In the genomic region with DNA sequence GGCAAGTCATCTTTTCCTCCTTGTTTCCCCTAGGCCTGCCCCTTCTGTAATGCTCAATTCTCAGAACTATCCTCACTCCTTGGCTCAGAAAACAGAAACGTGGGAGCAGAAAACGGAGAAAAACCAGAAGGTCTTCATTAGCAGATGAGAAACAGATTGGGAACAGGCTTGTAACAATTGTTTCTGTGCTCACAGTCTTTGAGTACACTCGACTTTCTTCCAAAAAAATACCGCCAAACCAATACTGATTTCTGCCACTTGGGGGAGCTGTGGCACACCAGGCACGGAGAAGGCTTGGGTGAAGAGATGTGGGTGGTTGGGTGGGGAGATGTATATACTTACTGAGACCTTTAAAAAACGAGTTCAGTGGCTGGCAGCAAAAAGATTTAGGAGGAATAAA, we compare ENCODE assay signal across 9 mouse cellular contexts.
A peak's percentile ranks its signal among the peaks of the same experiment; 100 is the strongest.
DNase-seq lines count a peak whose midpoint lies in the region; ATAC-seq and TF ChIP-seq lines count a peak whose summit lies in the region.
"Had no signal": no experiment of that assay in that cellular context is flagged by ENCODE, and none has a peak within 500 bp of the region (broad histone marks: within the 10 kb centered on the region; RNA-seq: fewer than 3 reads in every experiment).

No protein-coding gene starts in this region.

- H3K4me1 ChIP-seq in heart, postnatal 0 days (ENCODE audit: control insufficient read depth, insufficient read depth), result peaks cover 12% of the 10 kb centered on the region; the same call in 1 of the 2 replicates
- no peaks in the 10 kb centered on the region for H3K4me1 ChIP-seq in heart, embryonic 11.5 days (ENCODE audit: control insufficient read depth, insufficient read depth, low read length)

- no peak overlapping the region for H3K9ac ChIP-seq in heart, postnatal 0 days (replicated peaks; ENCODE audit: low read depth, low read length)
- no peak overlapping the region for H3K9ac ChIP-seq in heart, embryonic 11.5 days (ENCODE audit: low read depth, low read length)
- H3K9ac ChIP-seq: neural tube, embryonic 13.5 days had no signal

- 76% methylated on average over 6 of the region's 6 CpGs for WGBS in heart, postnatal 0 days
- WGBS in heart, embryonic 11.5 days (ENCODE audit: insufficient replicate concordance), result 63% methylated on average over 6 of the region's 6 CpGs

- no peak for TF ChIP-seq POLR2A in brain, embryonic 14.5 days (IDR thresholded peaks at IDR 0.05; ENCODE audit: borderline replicate concordance, extremely low read depth, insufficient read depth, insufficient read length, poor library complexity, severe bottlenecking)

- no peak for ATAC-seq in heart, postnatal 0 days (ENCODE audit: insufficient read depth, low read depth)
- no peak for ATAC-seq in heart, embryonic 11.5 days (replicated peaks; ENCODE audit: insufficient number of reproducible peaks, low FRiP score, low TSS enrichment)
- ATAC-seq in monocyte, adult 5-6 weeks (replicated peaks; ENCODE audit: insufficient number of reproducible peaks, low FRiP score, low TSS enrichment, poor library complexity, severe bottlenecking), result no peak

- no peak overlapping the region for H3K27ac ChIP-seq in heart, postnatal 0 days (ENCODE audit: low read depth)
- H3K27ac ChIP-seq in heart, embryonic 11.5 days (ENCODE audit: low read depth, low read length), result no peak overlapping the region
- H3K27ac ChIP-seq: neural tube, embryonic 13.5 days had no signal

- H3K4me2 ChIP-seq in heart, postnatal 0 days (ENCODE audit: low read depth, low read length), result no peak overlapping the region
- no peak overlapping the region for H3K4me2 ChIP-seq in heart, embryonic 11.5 days
- H3K4me2 ChIP-seq: neural tube, embryonic 13.5 days had no signal

- no peaks in the 10 kb centered on the region for H3K36me3 ChIP-seq in heart, postnatal 0 days (replicated peaks; ENCODE audit: control insufficient read depth, insufficient read depth, low read length)
- no peaks in the 10 kb centered on the region for H3K36me3 ChIP-seq in heart, embryonic 11.5 days (ENCODE audit: control insufficient read depth, insufficient read depth, low read length)
- H3K36me3 ChIP-seq: neural tube, embryonic 13.5 days had no signal

- H3K27me3 ChIP-seq in heart, postnatal 0 days (ENCODE audit: control insufficient read depth, insufficient read depth, low read length), result no peaks in the 10 kb centered on the region
- H3K27me3 ChIP-seq in heart, embryonic 11.5 days (ENCODE audit: control insufficient read depth, insufficient read depth, low read length), result no peaks in the 10 kb centered on the region
- H3K27me3 ChIP-seq: neural tube, embryonic 13.5 days had no signal

- H3K9me3 ChIP-seq in heart, postnatal 0 days (replicated peaks; ENCODE audit: control insufficient read depth, low read length), result no peaks in the 10 kb centered on the region
- no peaks in the 10 kb centered on the region for H3K9me3 ChIP-seq in heart, embryonic 11.5 days (replicated peaks; ENCODE audit: control insufficient read depth, low read length)
- H3K9me3 ChIP-seq: neural tube, embryonic 13.5 days had no signal

- H3K4me3 ChIP-seq in heart, postnatal 0 days (ENCODE audit: low read depth, low read length), result no peak overlapping the region
- H3K4me3 ChIP-seq in heart, embryonic 11.5 days (ENCODE audit: low read depth, low read length), result no peak overlapping the region
- H3K4me3 ChIP-seq: neural tube, embryonic 13.5 days had no signal

- DNase-seq in heart, postnatal 0 days (ENCODE audit: low spot score), result no peak
- peak; percentile 1 to 14 for DNase-seq in B cell, adult 2 months
- DNase-seq in brain, embryonic 14.5 days (ENCODE audit: low read depth), result no peak
- peak; percentile 54 for DNase-seq in layer of hippocampus, adult 9-11 months
- no peak for DNase-seq in kidney, postnatal 25 days
- DNase-seq in thymus, adult 18-20 months, result no peak

- peak; percentile 25; the same call in 1 of the 2 replicates for TF ChIP-seq CTCF in heart, postnatal 0 days (IDR thresholded peaks at IDR 0.05; ENCODE audit: low read depth)
- peak; percentile 51; the same call in 1 of the 2 replicates for TF ChIP-seq CTCF in brain, embryonic 14.5 days (IDR thresholded peaks at IDR 0.05; ENCODE audit: borderline replicate concordance, extremely low read depth, insufficient read depth, insufficient read length)

- TF ChIP-seq EP300 in heart, postnatal 0 days (IDR thresholded peaks at IDR 0.05; ENCODE audit: low read depth), result no peak

Comparison
In these comparisons a context has a peak if more than half of its experiments do, and no peak if none do; other contexts are left out.
1. DNase-seq: peak in B cell, adult 2 months (2 of 2) and layer of hippocampus, adult 9-11 months (single experiment); none in heart, postnatal 0 days (single experiment), brain, embryonic 14.5 days (single experiment), kidney, postnatal 25 days (0 of 2) and thymus, adult 18-20 months (0 of 2).